Mouse (Mus musculus): Measurements from ENCODE around the gene Ascc3. TPM values are rescaled to one million over a fixed set of nuclear protein-coding genes. Genes with fewer than 3 reads are reported as not detected.

The Ascc3 gene
- total and polyA plus RNA-seq, 3 experiments: 16.2 to 29.1 (median 26.0) TPM

DNA sequence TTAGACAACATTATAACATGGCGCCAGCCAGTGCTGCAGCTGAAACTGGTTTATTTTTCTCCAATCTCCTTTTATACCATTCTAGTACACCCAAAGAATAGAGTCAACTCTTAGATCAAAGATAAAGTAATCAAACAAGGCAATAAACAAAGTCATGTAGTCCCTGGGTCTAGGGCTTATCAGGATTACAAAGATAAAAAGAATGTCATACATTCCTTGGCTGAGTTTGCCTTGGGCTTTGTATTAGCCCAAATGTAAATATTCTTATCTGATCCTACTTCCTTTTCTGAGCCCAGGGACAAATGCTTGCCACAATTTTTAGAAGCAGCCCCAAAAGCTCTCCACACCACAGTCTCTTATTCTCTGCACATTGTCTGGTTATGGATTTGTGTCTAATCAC, 7.7 kb upstream of the Ascc3 start:
- dilution Hi-C loops (cut with MboI; ENCODE audit: extremely low pct_ligation_motif_present, extremely low pct_unique_long_range_greater_than_20kb, low sequenced_read_pairs) (no loop called here), in situ Hi-C loops (cut with MboI; ENCODE audit: low pct_ligation_motif_present, low pct_unique_long_range_greater_than_20kb, low sequenced_read_pairs) (no loop called here)
- no peaks in the 10 kb centered on the region for H3K36me3 ChIP-seq (replicated peaks in 1 of 2; ENCODE audit: control insufficient read depth in 1 of 2, insufficient read depth in 1 of 2, low read length in 1 of 2)
- H3K4me1 ChIP-seq (ENCODE audit: control insufficient read depth in 1 of 2, insufficient read depth in 2 of 2): no peaks in the 10 kb centered on the region
- no peak overlapping the region for H3K4me3 ChIP-seq (replicated peaks in 1 of 3; ENCODE audit: low read depth in 2 of 3, low read length in 2 of 3, poor library complexity in 1 of 3)
- H3K27me3 ChIP-seq (replicated peaks): no peaks in the 10 kb centered on the region
- no peaks in the 10 kb centered on the region for H3K9me3 ChIP-seq (replicated peaks; ENCODE audit: low read length)
- no peak for DNase-seq (ENCODE audit: extremely low read depth)
- no peak overlapping the region for H3K27ac ChIP-seq (ENCODE audit: insufficient read depth, low read depth)
- TF ChIP-seq ELF1 (IDR thresholded peaks at IDR 0.05; ENCODE audit: low read depth, low read length) (no peak), MAFK (IDR thresholded peaks at IDR 0.05; ENCODE audit: insufficient replicate concordance, low read length) (no peak), MEF2A (IDR thresholded peaks at IDR 0.05; ENCODE audit: borderline replicate concordance, low read depth, low read length) (no peak), ZNF384 (IDR thresholded peaks at IDR 0.05; ENCODE audit: low read depth, low read length) (no peak)
- no peak overlapping the region for H3K4me2 ChIP-seq (ENCODE audit: insufficient read depth, low read depth, poor library complexity, severe bottlenecking)
- no peak overlapping the region for H3K9ac ChIP-seq (ENCODE audit: insufficient read depth, low read depth)
- H3K79me2 ChIP-seq (replicated peaks; ENCODE audit: control insufficient read depth, extremely low read depth, insufficient read depth, poor library complexity, severe bottlenecking): no peaks in the 10 kb centered on the region

- H3K4me2 ChIP-seq (ENCODE audit: insufficient read depth, low read depth, poor library complexity, severe bottlenecking): no peak overlapping the region
- TF ChIP-seq ZNF384 (IDR thresholded peaks at IDR 0.05; ENCODE audit: low read depth, low read length) (no peak), ZC3H11A (IDR thresholded peaks at IDR 0.05; ENCODE audit: low read depth, low read length) (no peak), MEF2A (IDR thresholded peaks at IDR 0.05; ENCODE audit: borderline replicate concordance, low read depth, low read length) (no peak), PAX5 (IDR thresholded peaks at IDR 0.05; ENCODE audit: low read length) (no peak), GABPA (IDR thresholded peaks at IDR 0.05; ENCODE audit: insufficient replicate concordance, low read depth, low read length) (no peak), EP300 (IDR thresholded peaks at IDR 0.05; ENCODE audit: low read length) (no peak), CTCF (conservative IDR thresholded peaks at IDR 0.05 in 1 of 2, IDR thresholded peaks at IDR 0.05 in 1 of 2; ENCODE audit: low read depth in 2 of 2, low read length in 2 of 2) (no peak), JUND (conservative IDR thresholded peaks at IDR 0.05; ENCODE audit: low read depth, low read length) (no peak), SMC3 (IDR thresholded peaks at IDR 0.05; ENCODE audit: low read depth, low read length) (no peak), POLR2A (IDR thresholded peaks at IDR 0.05; ENCODE audit: low read depth, low read length) (no peak), MAZ (IDR thresholded peaks at IDR 0.05; ENCODE audit: low read depth, low read length) (no peak), KAT2A (IDR thresholded peaks at IDR 0.05; ENCODE audit: insufficient replicate concordance, low read length) (no peak), BHLHE40 (IDR thresholded peaks at IDR 0.05; ENCODE audit: low read depth, low read length) (no peak), JUN (IDR thresholded peaks at IDR 0.05; ENCODE audit: insufficient read depth, low read depth, low read length) (no peak), RCOR1 (conservative IDR thresholded peaks at IDR 0.05; ENCODE audit: low read depth, low read length) (no peak), UBTF (IDR thresholded peaks at IDR 0.05; ENCODE audit: low read depth, low read length) (no peak), MAFK (IDR thresholded peaks at IDR 0.05; ENCODE audit: insufficient replicate concordance, low read length) (no peak), CHD1 (IDR thresholded peaks at IDR 0.05; ENCODE audit: low read depth, low read length) (no peak), POLR2AphosphoS2 (IDR thresholded peaks at IDR 0.05; ENCODE audit: low read depth, low read length) (no peak), MYC (IDR thresholded peaks at IDR 0.05; ENCODE audit: low read depth, low read length) (no peak)
- no peaks in the 10 kb centered on the region for H3K36me3 ChIP-seq (replicated peaks in 1 of 2; ENCODE audit: control insufficient read depth in 1 of 2, insufficient read depth in 1 of 2, low read length in 1 of 2)
- H3K27me3 ChIP-seq (replicated peaks): no peaks in the 10 kb centered on the region
- H3K9me3 ChIP-seq (replicated peaks; ENCODE audit: low read length): no peaks in the 10 kb centered on the region
- in situ Hi-C loops (cut with MboI; ENCODE audit: low pct_ligation_motif_present, low pct_unique_long_range_greater_than_20kb, low sequenced_read_pairs) (no loop called here), dilution Hi-C loops (cut with MboI; ENCODE audit: extremely low pct_ligation_motif_present, extremely low pct_unique_long_range_greater_than_20kb, low sequenced_read_pairs) (no loop called here)
- H3K27ac ChIP-seq (ENCODE audit: insufficient read depth, low read depth): no peak overlapping the region
- H3K4me3 ChIP-seq (replicated peaks in 1 of 3; ENCODE audit: low read depth in 2 of 3, low read length in 2 of 3, poor library complexity in 1 of 3): no peak overlapping the region
- no peak for DNase-seq (ENCODE audit: extremely low read depth)
- H3K9ac ChIP-seq (ENCODE audit: insufficient read depth, low read depth): no peak overlapping the region
- H3K79me2 ChIP-seq (replicated peaks; ENCODE audit: control insufficient read depth, extremely low read depth, insufficient read depth, poor library complexity, severe bottlenecking): no peaks in the 10 kb centered on the region
- H3K4me1 ChIP-seq (ENCODE audit: control insufficient read depth in 1 of 2, insufficient read depth in 2 of 2): peaks cover 0 to 4% of the 10 kb centered on the region in 2 experiments; a peak in 1 of 4 replicates
Measured at GRCm38 (mm10) chr10:50586556-50586955, 5.9 kb upstream of the Ascc3 start.

All from CH12.LX (cell line).